Mouse (Mus musculus): ENCODE measurements around the gene Ptprm. TPM values are rescaled to one million over a fixed set of nuclear protein-coding genes. Genes with fewer than 3 reads are reported as not detected.

Gene Ptprm
- polyA plus RNA-seq, 1 experiment from 2014 or later = 45.7 TPM

DNA sequence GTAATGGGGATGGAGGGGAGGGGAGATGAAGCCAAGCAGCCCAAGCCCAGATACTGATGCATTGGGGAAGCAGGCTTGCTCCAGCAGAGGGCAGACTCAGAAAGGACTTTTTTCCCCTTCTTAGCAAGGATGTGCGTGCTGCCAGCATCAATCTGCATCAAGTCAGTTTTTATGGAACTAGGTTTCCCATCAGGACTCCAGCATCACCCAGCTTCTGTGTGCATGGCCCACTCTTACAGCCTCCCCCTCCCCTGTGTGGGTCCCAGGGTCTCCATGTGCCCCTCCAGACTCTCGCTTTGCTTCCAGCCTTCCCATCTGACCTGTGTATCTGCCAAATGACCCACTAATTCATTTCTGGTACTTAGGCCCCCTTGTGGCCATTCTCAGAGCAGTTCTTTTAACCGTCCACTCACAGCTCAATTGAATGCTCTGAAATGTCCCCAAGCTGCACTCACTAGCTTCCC, 599.0 kb downstream of the Ptprm start:
- peak; percentile 18; the same call in 1 of the 2 replicates for ATAC-seq (ENCODE audit: low read depth)
- WGBS = 52% methylated on average over 3 of the region's 3 CpGs
- Histone ChIP-seq H3K4me1 (replicated peaks; ENCODE audit: control insufficient read depth, insufficient read depth, low read length) (peaks cover 7% of the 10 kb centered on the region; the same call in 1 of the 2 replicates), H3K4me3 (ENCODE audit: low read length) (no peak overlapping the region), H3K9ac (ENCODE audit: low read length) (no peak overlapping the region), H3K27ac (ENCODE audit: low read length) (no peak overlapping the region), H3K4me2 (ENCODE audit: low read depth, low read length) (no peak overlapping the region), H3K27me3 (ENCODE audit: control insufficient read depth, insufficient read depth, low read depth, low read length) (no peaks in the 10 kb centered on the region), H3K9me3 (ENCODE audit: control insufficient read depth, low read length) (no peaks in the 10 kb centered on the region), H3K36me3 (ENCODE audit: control insufficient read depth, insufficient read depth, low read length) (no peaks in the 10 kb centered on the region)

DNA sequence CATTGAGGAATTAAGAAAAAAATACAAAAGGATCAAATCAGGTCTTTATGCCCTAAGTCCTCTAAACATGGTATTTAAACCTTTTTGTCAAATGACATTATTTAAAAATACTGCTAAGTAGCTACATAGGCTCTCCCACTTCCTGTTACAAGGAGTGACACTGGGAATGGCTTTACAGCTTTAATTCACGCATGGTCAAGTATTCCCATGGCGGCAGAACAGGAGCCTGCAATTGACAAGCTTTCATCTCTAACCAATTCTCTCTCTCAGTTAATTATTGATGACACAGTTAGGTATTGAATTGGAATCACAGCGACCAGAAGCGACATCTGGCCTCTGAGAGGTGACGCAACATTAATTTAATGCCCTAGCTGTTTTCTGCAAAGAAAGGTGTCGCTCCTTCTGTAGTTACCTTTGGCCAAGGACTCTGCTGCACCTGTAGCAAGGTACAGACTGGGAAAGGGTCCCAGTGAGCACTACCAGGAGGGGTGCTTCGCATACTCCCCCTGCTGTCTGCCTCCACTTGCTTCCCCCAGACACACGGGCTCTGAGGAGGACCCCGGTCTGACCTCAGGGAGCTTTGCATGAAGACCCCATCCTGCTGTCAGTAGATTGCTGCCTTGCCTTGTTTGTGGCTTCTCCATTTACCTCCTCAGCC, 599.9 kb downstream of the Ptprm start:
- Histone ChIP-seq H3K27ac (ENCODE audit: low read length) (no peak overlapping the region), H3K4me3 (ENCODE audit: low read length) (no peak overlapping the region), H3K36me3 (ENCODE audit: control insufficient read depth, insufficient read depth, low read length) (no peaks in the 10 kb centered on the region), H3K4me2 (ENCODE audit: low read depth, low read length) (no peak overlapping the region), H3K27me3 (ENCODE audit: control insufficient read depth, insufficient read depth, low read depth, low read length) (no peaks in the 10 kb centered on the region), H3K9me3 (ENCODE audit: control insufficient read depth, low read length) (no peaks in the 10 kb centered on the region), H3K4me1 (replicated peaks; ENCODE audit: control insufficient read depth, insufficient read depth, low read length) (peaks cover 7% of the 10 kb centered on the region; the same call in 1 of the 2 replicates), H3K9ac (ENCODE audit: low read length) (no peak overlapping the region)
- no peak for ATAC-seq (ENCODE audit: low read depth)
- WGBS = 76% methylated on average over 9 of the region's 9 CpGs

- Histone ChIP-seq H3K4me3 (ENCODE audit: low read length) (no peak overlapping the region), H3K4me1 (replicated peaks; ENCODE audit: control insufficient read depth, insufficient read depth, low read length) (peaks cover 1% of the 10 kb centered on the region; the same call in 1 of the 2 replicates), H3K36me3 (ENCODE audit: control insufficient read depth, insufficient read depth, low read length) (no peaks in the 10 kb centered on the region), H3K27ac (ENCODE audit: low read length) (no peak overlapping the region), H3K4me2 (ENCODE audit: low read depth, low read length) (no peak overlapping the region), H3K9ac (ENCODE audit: low read length) (no peak overlapping the region), H3K9me3 (ENCODE audit: control insufficient read depth, low read length) (no peaks in the 10 kb centered on the region), H3K27me3 (ENCODE audit: control insufficient read depth, insufficient read depth, low read depth, low read length) (no peaks in the 10 kb centered on the region)
- ATAC-seq (ENCODE audit: low read depth) = no peak
- 83% methylated on average over 8 of the region's 8 CpGs for WGBS
These were observed 602.5 kb downstream of the Ptprm start for GRCm38 (mm10) chr17:66751746-66752145.

DNA sequence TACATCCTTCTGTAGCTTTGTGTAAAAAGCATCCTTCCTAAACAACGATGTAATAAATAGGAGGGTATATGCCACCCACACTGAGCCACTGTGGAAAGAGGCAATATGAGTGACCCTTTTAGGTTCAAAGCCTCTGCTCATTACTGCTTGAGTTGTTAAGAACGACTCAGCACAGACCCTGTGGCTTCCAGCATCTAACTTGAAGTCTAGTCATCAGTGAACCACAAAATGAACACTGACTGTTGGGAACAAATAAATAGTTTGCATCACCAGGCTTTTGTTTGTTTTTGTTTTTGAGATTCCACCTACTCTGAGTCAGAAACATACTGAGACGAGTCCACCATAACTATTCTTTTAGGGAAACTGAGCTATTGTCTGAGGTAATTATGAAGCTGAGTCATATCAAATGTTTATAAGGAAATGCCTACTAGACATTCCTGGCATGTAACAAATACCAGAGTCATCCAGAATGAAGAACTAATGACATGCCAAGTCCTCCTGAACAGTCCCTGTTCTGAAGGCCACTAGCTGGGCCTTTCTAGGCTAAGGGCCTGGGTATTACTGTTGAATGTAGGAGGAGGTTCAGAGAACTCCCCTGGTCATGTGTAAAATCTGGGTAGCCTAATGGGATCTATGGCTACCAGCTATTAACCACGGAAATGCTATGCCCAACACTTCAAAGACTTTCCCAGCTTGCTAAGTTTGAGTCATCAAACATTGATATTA, 603.6 kb downstream of the Ptprm start:
- no peak overlapping the region for H3K4me3 ChIP-seq (ENCODE audit: low read length)
- no peaks in the 10 kb centered on the region for H3K27me3 ChIP-seq (ENCODE audit: control insufficient read depth, insufficient read depth, low read depth, low read length)
- no peak overlapping the region for H3K9ac ChIP-seq (ENCODE audit: low read length)
- no peak for ATAC-seq (ENCODE audit: low read depth)
- no peaks in the 10 kb centered on the region for H3K4me1 ChIP-seq (replicated peaks; ENCODE audit: control insufficient read depth, insufficient read depth, low read length)
- peaks cover 3% of the 10 kb centered on the region; the same call in 1 of the 2 replicates for H3K36me3 ChIP-seq (ENCODE audit: control insufficient read depth, insufficient read depth, low read length)
- no peak overlapping the region for H3K4me2 ChIP-seq (ENCODE audit: low read depth, low read length)
- H3K27ac ChIP-seq (ENCODE audit: low read length) = no peak overlapping the region
- H3K9me3 ChIP-seq (ENCODE audit: control insufficient read depth, low read length) = no peaks in the 10 kb centered on the region
- WGBS = 75% methylated on average over 4 of the region's 4 CpGs

- WGBS = 87% methylated on average over 7 of the region's 7 CpGs
- Histone ChIP-seq H3K27ac (ENCODE audit: low read length) (no peak overlapping the region), H3K36me3 (ENCODE audit: control insufficient read depth, insufficient read depth, low read length) (peaks cover 3% of the 10 kb centered on the region; the same call in 1 of the 2 replicates), H3K4me3 (ENCODE audit: low read length) (no peak overlapping the region), H3K9ac (ENCODE audit: low read length) (no peak overlapping the region), H3K4me1 (replicated peaks; ENCODE audit: control insufficient read depth, insufficient read depth, low read length) (no peaks in the 10 kb centered on the region), H3K9me3 (ENCODE audit: control insufficient read depth, low read length) (no peaks in the 10 kb centered on the region), H3K27me3 (ENCODE audit: control insufficient read depth, insufficient read depth, low read depth, low read length) (no peaks in the 10 kb centered on the region), H3K4me2 (ENCODE audit: low read depth, low read length) (no peak overlapping the region)
- ATAC-seq (ENCODE audit: low read depth) = no peak
These were observed 604.3 kb downstream of the Ptprm start for GRCm38 (mm10) chr17:66749976-66750375.

GRCm38 (mm10) chr17:66746506-66746905, 607.8 kb downstream of the Ptprm start:
- H3K9me3 ChIP-seq (ENCODE audit: control insufficient read depth, low read length) = no peaks in the 10 kb centered on the region

DNA sequence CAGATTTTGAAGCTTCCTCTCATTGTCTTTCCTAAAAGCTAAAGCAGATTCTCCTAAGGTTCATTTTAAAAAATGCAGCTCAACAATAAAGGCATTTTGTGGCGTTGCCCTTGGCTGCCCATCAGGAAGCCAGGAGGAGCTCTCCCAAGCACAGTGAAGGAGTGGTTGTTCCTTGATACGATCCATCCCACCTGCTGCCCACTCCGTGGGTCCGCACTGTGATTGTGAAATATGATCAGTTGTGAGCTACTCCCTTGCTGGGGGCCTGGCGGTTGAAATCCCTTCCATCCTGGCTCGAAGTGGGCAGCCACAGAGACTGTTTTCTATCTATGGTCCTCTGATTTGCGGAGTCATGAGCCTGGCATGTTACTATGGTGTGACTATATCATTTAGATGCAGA, 610.9 kb downstream of the Ptprm start:
- Histone ChIP-seq H3K27ac (ENCODE audit: low read length) (no peak overlapping the region), H3K27me3 (ENCODE audit: control insufficient read depth, insufficient read depth, low read depth, low read length) (no peaks in the 10 kb centered on the region), H3K4me2 (ENCODE audit: low read depth, low read length) (no peak overlapping the region), H3K9me3 (ENCODE audit: control insufficient read depth, low read length) (no peaks in the 10 kb centered on the region), H3K4me3 (ENCODE audit: low read length) (no peak overlapping the region), H3K9ac (ENCODE audit: low read length) (no peak overlapping the region), H3K4me1 (replicated peaks; ENCODE audit: control insufficient read depth, insufficient read depth, low read length) (peaks cover 4% of the 10 kb centered on the region; the same call in 1 of the 2 replicates), H3K36me3 (ENCODE audit: control insufficient read depth, insufficient read depth, low read length) (peaks cover 3% of the 10 kb centered on the region; the same call in 1 of the 2 replicates)
- 55% methylated on average over 7 of the region's 7 CpGs for WGBS
- no peak for ATAC-seq (ENCODE audit: low read depth)

More at GRCm38 (mm10) chr17:66746506-66746905, 607.8 kb downstream of the Ptprm start:
- Histone ChIP-seq H3K4me3 (ENCODE audit: low read length) (no peak overlapping the region), H3K27ac (ENCODE audit: low read length) (no peak overlapping the region), H3K4me1 (replicated peaks; ENCODE audit: control insufficient read depth, insufficient read depth, low read length) (no peaks in the 10 kb centered on the region), H3K9ac (ENCODE audit: low read length) (no peak overlapping the region), H3K4me2 (ENCODE audit: low read depth, low read length) (no peak overlapping the region), H3K27me3 (ENCODE audit: control insufficient read depth, insufficient read depth, low read depth, low read length) (no peaks in the 10 kb centered on the region), H3K36me3 (ENCODE audit: control insufficient read depth, insufficient read depth, low read length) (peaks cover 3% of the 10 kb centered on the region; the same call in 1 of the 2 replicates)
- WGBS = 86% methylated on average over 8 of the region's 8 CpGs
- ATAC-seq (ENCODE audit: low read depth) = no peak

DNA sequence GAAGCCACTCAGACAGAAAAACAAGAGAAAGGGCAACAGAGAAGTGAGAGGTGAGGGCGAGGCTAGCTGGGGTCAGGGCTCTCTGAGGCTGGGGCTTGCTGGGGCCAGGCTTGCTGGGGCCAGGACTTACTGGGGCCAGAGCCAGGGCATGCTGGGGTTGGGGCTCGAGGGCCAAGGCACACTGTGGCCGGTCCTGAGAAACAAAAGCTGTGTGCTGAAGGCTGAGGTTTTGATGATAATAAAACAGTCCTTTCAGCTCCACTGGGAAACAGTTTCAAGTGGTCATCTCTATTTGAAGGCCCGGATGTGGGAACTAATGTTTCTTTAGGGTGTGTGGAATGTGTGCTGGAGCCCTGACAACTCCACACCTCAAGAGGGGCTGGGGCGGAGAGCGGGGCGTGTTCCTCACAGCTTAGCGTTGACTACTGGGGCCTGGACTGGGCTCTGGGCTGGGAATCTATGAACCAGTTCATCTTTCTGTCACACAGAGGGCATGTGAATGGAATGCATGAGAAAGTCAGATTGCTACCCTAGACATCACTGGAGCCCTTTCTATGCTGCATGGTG, 615.4 kb downstream of the Ptprm start:
- Histone ChIP-seq H3K27me3 (ENCODE audit: control insufficient read depth, insufficient read depth, low read depth, low read length) (no peaks in the 10 kb centered on the region), H3K4me3 (ENCODE audit: low read length) (no peak overlapping the region), H3K4me1 (replicated peaks; ENCODE audit: control insufficient read depth, insufficient read depth, low read length) (peaks cover 8% of the 10 kb centered on the region), H3K9me3 (ENCODE audit: control insufficient read depth, low read length) (no peaks in the 10 kb centered on the region), H3K4me2 (ENCODE audit: low read depth, low read length) (no peak overlapping the region), H3K27ac (ENCODE audit: low read length) (peak overlapping the region; percentile 95), H3K36me3 (ENCODE audit: control insufficient read depth, insufficient read depth, low read length) (no peaks in the 10 kb centered on the region), H3K9ac (ENCODE audit: low read length) (no peak overlapping the region)
- WGBS = 53% methylated on average over 8 of the region's 8 CpGs
- peak; percentile 94 for ATAC-seq (ENCODE audit: low read depth)

- Histone ChIP-seq H3K36me3 (ENCODE audit: control insufficient read depth, insufficient read depth, low read length) (no peaks in the 10 kb centered on the region), H3K9me3 (ENCODE audit: control insufficient read depth, low read length) (no peaks in the 10 kb centered on the region), H3K4me2 (ENCODE audit: low read depth, low read length) (no peak overlapping the region), H3K4me3 (ENCODE audit: low read length) (no peak overlapping the region), H3K4me1 (replicated peaks; ENCODE audit: control insufficient read depth, insufficient read depth, low read length) (peaks cover 8% of the 10 kb centered on the region), H3K27me3 (ENCODE audit: control insufficient read depth, insufficient read depth, low read depth, low read length) (no peaks in the 10 kb centered on the region), H3K9ac (ENCODE audit: low read length) (no peak overlapping the region), H3K27ac (ENCODE audit: low read length) (peak overlapping the region; percentile 95)
- ATAC-seq (ENCODE audit: low read depth) = no peak
- 41% methylated on average over 6 of the region's 6 CpGs for WGBS
These were observed 615.9 kb downstream of the Ptprm start for GRCm38 (mm10) chr17:66738331-66738730.
